Mouse (Mus musculus) CH12.LX (cell line): ENCODE measurements around the gene Ccnt1. TPM values are rescaled to one million over a fixed set of nuclear protein-coding genes. Genes with fewer than 3 reads are reported as not detected.
"Not testable (repeated sequence)": the region's sequence is repeated elsewhere in the genome, so short reads cannot be mapped to it uniquely, and the experiment has no call there.

Source experiments
- DNase-seq: peaks from one replicate; pipeline ENCODE4 v3.0.0-alpha.2; 2013; ENCODE audit errors: extremely low read depth
- H3K27ac ChIP-seq: 2 replicates; pipeline ENCODE4 v1.5.1; 2012; ENCODE audit warnings: low read depth, mild to moderate bottlenecking, control low read depth, moderate library complexity; ENCODE audit not compliant: insufficient read depth
- H3K27me3 ChIP-seq: replicated peaks from 2 replicates; pipeline ENCODE3; 2012; ENCODE audit warnings: inconsistent platforms
- H3K36me3 ChIP-seq, 2 experiments: replicated peaks in 1 of 2; 2 replicates each; pipeline versions ENCODE3 to v1.6.1; 2012; ENCODE audit warnings: inconsistent platforms in 1 of 2, low read length in 1 of 2, mild to moderate bottlenecking in 1 of 2, mixed read lengths in 1 of 2, moderate library complexity in 1 of 2; ENCODE audit not compliant: control insufficient read depth in 1 of 2, insufficient read depth in 1 of 2
- H3K4me1 ChIP-seq, 2 experiments: 2 replicates each; pipeline ENCODE4 v1.6.1; 2012; ENCODE audit warnings: inconsistent platforms in 1 of 2, moderate library complexity in 1 of 2; ENCODE audit not compliant: insufficient read depth in 2 of 2, control insufficient read depth in 1 of 2
- H3K4me2 ChIP-seq: 2 replicates; pipeline ENCODE4 v1.6.1; 2012; ENCODE audit warnings: low read depth, mild to moderate bottlenecking, control low read depth; ENCODE audit not compliant: poor library complexity, insufficient read depth, severe bottlenecking
- H3K4me3 ChIP-seq, 3 experiments: fragments of 150-350 bp in 1 of 3; sonication (generic) in 1 of 3; replicated peaks in 1 of 3; 2 replicates each; pipeline versions ENCODE3 to v1.5.1; 2011 to 2012; ENCODE audit warnings: low read depth in 2 of 3, low read length in 2 of 3, mild to moderate bottlenecking in 2 of 3, moderate library complexity in 2 of 3, control low read depth in 1 of 3, improper control_type of control experiment in 1 of 3, inconsistent platforms in 1 of 3, mixed read lengths in 1 of 3; ENCODE audit not compliant: poor library complexity in 1 of 3
- H3K79me2 ChIP-seq: replicated peaks from 2 replicates; pipeline ENCODE4 v1.6.1; 2012; ENCODE audit warnings: mild to moderate bottlenecking, moderate library complexity; ENCODE audit not compliant: control insufficient read depth, poor library complexity, insufficient read depth, severe bottlenecking; ENCODE audit errors: extremely low read depth
- H3K9ac ChIP-seq: 2 replicates; pipeline ENCODE4 v1.6.1; 2012; ENCODE audit warnings: low read depth, mild to moderate bottlenecking, control low read depth, moderate library complexity; ENCODE audit not compliant: insufficient read depth
- H3K9me3 ChIP-seq: replicated peaks from 2 replicates; pipeline ENCODE3; 2012; ENCODE audit warnings: low read length, inconsistent platforms, mixed read lengths
- BHLHE40 ChIP-seq: IDR thresholded peaks from 2 replicates; pipeline ENCODE4 v1.6.1; 2011; ENCODE audit warnings: mild to moderate bottlenecking, low read depth, low read length, improper control_type of control experiment
- ELF1 ChIP-seq: IDR thresholded peaks from 2 replicates; pipeline ENCODE4 v1.6.1; 2014; ENCODE audit warnings: low read depth, mild to moderate bottlenecking, inconsistent platforms, low read length, improper control_type of control experiment
- EP300 ChIP-seq: IDR thresholded peaks from 2 replicates; pipeline ENCODE4 v1.6.1; 2011; ENCODE audit warnings: low read length, improper control_type of control experiment
- ETS1 ChIP-seq: conservative IDR thresholded peaks from 2 replicates; pipeline ENCODE4 v1.6.1; 2012; ENCODE audit warnings: low read depth, mild to moderate bottlenecking, inconsistent platforms, low read length, improper control_type of control experiment, moderate library complexity
- JUN ChIP-seq: IDR thresholded peaks from 2 replicates; pipeline ENCODE4 v1.6.1; 2011; ENCODE audit warnings: low read depth, mild to moderate bottlenecking, low read length, improper control_type of control experiment, moderate library complexity; ENCODE audit not compliant: insufficient read depth
- JUND ChIP-seq: conservative IDR thresholded peaks from 2 replicates; pipeline ENCODE4 v1.6.1; 2011; ENCODE audit warnings: low read depth, low read length, improper control_type of control experiment
- MAX ChIP-seq: IDR thresholded peaks from 2 replicates; pipeline ENCODE4 v1.6.1; 2011; ENCODE audit warnings: low read length, improper control_type of control experiment
- MXI1 ChIP-seq: IDR thresholded peaks from 2 replicates; pipeline ENCODE4 v1.6.1; 2011; ENCODE audit warnings: mild to moderate bottlenecking, low read depth, low read length, improper control_type of control experiment
- NRF1 ChIP-seq: IDR thresholded peaks from 2 replicates; pipeline ENCODE4 v1.6.1; 2014; ENCODE audit warnings: low read depth, mild to moderate bottlenecking, inconsistent platforms, low read length, improper control_type of control experiment, moderate library complexity
- POLR2A ChIP-seq: IDR thresholded peaks from 2 replicates; pipeline ENCODE4 v1.6.1; 2011; ENCODE audit warnings: low read depth, mild to moderate bottlenecking, improper control_type of control experiment, low read length
- SIN3A ChIP-seq: IDR thresholded peaks from 2 replicates; pipeline ENCODE4 v1.6.1; 2012; ENCODE audit warnings: low read length, improper control_type of control experiment, inconsistent platforms
- TBP ChIP-seq: conservative IDR thresholded peaks from 2 replicates; pipeline ENCODE4 v1.6.1; 2011; ENCODE audit warnings: low read depth, low read length, improper control_type of control experiment
- USF1 ChIP-seq: IDR thresholded peaks from 2 replicates; pipeline ENCODE4 v1.6.1; 2014; ENCODE audit warnings: low read depth, mild to moderate bottlenecking, inconsistent platforms, low read length, improper control_type of control experiment
- USF2 ChIP-seq: conservative IDR thresholded peaks from 2 replicates; pipeline ENCODE4 v1.6.1; 2011; ENCODE audit warnings: low read depth, low read length, improper control_type of control experiment
- dilution Hi-C: fragments of 300-500 bp; cut with MboI; formaldehyde crosslinking; loops from 2 replicates; pipeline ENCODE4 v1.14.3; 2020; ENCODE audit warnings: low sequenced_read_pairs; ENCODE audit not compliant: extremely low pct_unique_long_range_greater_than_20kb, extremely low pct_ligation_motif_present
- in situ Hi-C: fragments of 300-500 bp; cut with MboI; formaldehyde crosslinking; loops from 3 replicates; pipeline ENCODE4 v1.14.3; 2019; ENCODE audit warnings: low sequenced_read_pairs, low pct_ligation_motif_present, low pct_unique_long_range_greater_than_20kb, mixed read lengths
- polyA plus RNA-seq: library from polyadenylated mRNA; unstranded; fragments of >175 nt; gene quantifications from 2 replicates; pipeline ENCODE4 v1.2.1, GENCODE M21; 2012; ENCODE audit warnings: low read depth; ENCODE audit not compliant: insufficient read length
- total RNA-seq, 2 experiments: library from RNA; depleted of rRNA; stranded (reverse); fragments of 300-350 nt in 1 of 2; fragments of >200 nt in 1 of 2; gene quantifications; 2 replicates each; pipeline ENCODE4 v1.2.3; 2012 to 2014

The Ccnt1 gene
- total and polyA plus RNA-seq, 3 experiments = 36.8 to 73.3 (median 41.3) TPM

- in situ Hi-C loops = loop anchor here (5.0 kb wide), 1 partner anchor 103 kb away; no protein-coding TSS in a partner anchor
- dilution Hi-C loops = no loop called here
- H3K4me2 ChIP-seq = no peak overlapping the region
- peak; percentile 70 for TF ChIP-seq BHLHE40
- no peak for TF ChIP-seq POLR2A
- TF ChIP-seq JUND = no peak
- no peak for TF ChIP-seq ELF1
- 0 out of 2 replicates have a peak, but pooled peaks have one; percentile 30 for TF ChIP-seq EP300
- TF ChIP-seq MXI1 = peak; percentile 26; the same call in 1 of the 2 replicates
- TF ChIP-seq JUN = no peak
- TF ChIP-seq ETS1 = 0 out of 2 replicates have a peak, but pooled peaks have one; percentile 12
- peak; percentile 69 for TF ChIP-seq USF1
- peak; percentile 75 for TF ChIP-seq USF2
- no peak for TF ChIP-seq SIN3A
- peak; percentile 85 for TF ChIP-seq MAX
- no peak for TF ChIP-seq TBP
- TF ChIP-seq NRF1 = 0 out of 2 replicates have a peak, but pooled peaks have one; percentile 15
- no peak overlapping the region for H3K9ac ChIP-seq
- peaks cover 6 to 53% of the 10 kb centered on the region in 2 experiments; a peak in 2 of 4 replicates for H3K4me1 ChIP-seq
- H3K27ac ChIP-seq = no peak overlapping the region
- no peak overlapping the region for H3K4me3 ChIP-seq
- no peaks in the 10 kb centered on the region for H3K27me3 ChIP-seq
- DNase-seq = peak; percentile 64
- peaks cover 7% of the 10 kb centered on the region for H3K9me3 ChIP-seq
- peaks cover 10 to 18% of the 10 kb centered on the region in 2 experiments for H3K36me3 ChIP-seq
- H3K79me2 ChIP-seq = no peaks in the 10 kb centered on the region
These were observed 56.6 kb downstream of the Ccnt1 start for GRCm38 (mm10) chr15:98514146-98514545.

GRCm38 (mm10) chr15:98513676-98514075, 57.0 kb downstream of the Ccnt1 start:
- H3K79me2 ChIP-seq, H3K9me3 ChIP-seq, H3K27me3 ChIP-seq, H3K9ac ChIP-seq, H3K27ac ChIP-seq, H3K4me3 ChIP-seq, dilution Hi-C loops: not testable (repeated sequence)
- H3K4me1 ChIP-seq = peaks cover 6 to 53% of the 10 kb centered on the region in 2 experiments; a peak in 2 of 4 replicates
- H3K36me3 ChIP-seq = peaks cover 10 to 18% of the 10 kb centered on the region in 2 experiments
- DNase-seq = peak; percentile 58
- 0 out of 2 replicates have a peak overlapping the region, but pooled peaks have one; percentile 94 for H3K4me2 ChIP-seq
- in situ Hi-C loops = loop anchor here (5.0 kb wide), 1 partner anchor 104 kb away; no protein-coding TSS in a partner anchor
